Mouse (Mus musculus): ENCODE results near the gene Krtap6-2. TPM values are rescaled to one million over a fixed set of nuclear protein-coding genes. Genes with fewer than 3 reads are reported as not detected.

The Krtap6-2 gene
- not detected in 2 replicates for polyA plus RNA-seq (2014; fragmentation: Nextera tagmentation; extraction: Ambion mirVana)

GRCm38 (mm10) chr16:89420011-89420410 lies at the start of gene Krtap6-2:
Gene Krtap6-2 (minus strand): TSS chr16:89420111.
- WGBS, result 96% methylated on average over 3 of the region's 3 CpGs

GRCm38 (mm10) chr16:89461189-89461588 lies 41.3 kb upstream of the Krtap6-2 start:
- no peaks in the 10 kb centered on the region for H3K9me3 ChIP-seq (ENCODE audit: control insufficient read depth, low read length)
- WGBS, result 65% methylated on average over 5 of the region's 5 CpGs
- no peak overlapping the region for H3K27ac ChIP-seq
- no peak overlapping the region for H3K4me2 ChIP-seq (replicated peaks)
- no peaks in the 10 kb centered on the region for H3K36me3 ChIP-seq (replicated peaks; ENCODE audit: control insufficient read depth, insufficient read depth)
- no peaks in the 10 kb centered on the region for H3K27me3 ChIP-seq (ENCODE audit: control insufficient read depth, insufficient read depth, low read length)
- ATAC-seq (ENCODE audit: low FRiP score) (no peak), DNase-seq (ENCODE audit: low spot score) (no peak)
- no peak overlapping the region for H3K4me3 ChIP-seq (replicated peaks; ENCODE audit: low read length)
- H3K4me1 ChIP-seq (replicated peaks; ENCODE audit: control insufficient read depth, insufficient read depth, low read length), result no peaks in the 10 kb centered on the region
- no peak overlapping the region for H3K9ac ChIP-seq

More at GRCm38 (mm10) chr16:89420011-89420410, at the start of gene Krtap6-2:
- Histone ChIP-seq H3K27me3 (ENCODE audit: control insufficient read depth, insufficient read depth, low read length) (no peaks in the 10 kb centered on the region), H3K9me3 (ENCODE audit: control insufficient read depth, low read length) (no peaks in the 10 kb centered on the region), H3K36me3 (replicated peaks; ENCODE audit: control insufficient read depth, insufficient read depth) (no peaks in the 10 kb centered on the region), H3K9ac (no peak within 1 kb of the TSS), H3K27ac (no peak within 1 kb of the TSS), H3K4me1 (replicated peaks; ENCODE audit: control insufficient read depth, insufficient read depth, low read length) (no peaks in the 10 kb centered on the region), H3K4me2 (replicated peaks) (no peak within 1 kb of the TSS), H3K4me3 (replicated peaks; ENCODE audit: low read length) (no peak within 1 kb of the TSS)
- ATAC-seq (ENCODE audit: low FRiP score), result no peak
- DNase-seq (ENCODE audit: low spot score), result no peak

GRCm38 (mm10) chr16:89429586-89429985 lies 9.7 kb upstream of the Krtap6-2 start:
- DNase-seq (ENCODE audit: low spot score) (no peak), ATAC-seq (ENCODE audit: low FRiP score) (no peak)
- no peaks in the 10 kb centered on the region for H3K36me3 ChIP-seq (replicated peaks; ENCODE audit: control insufficient read depth, insufficient read depth)
- H3K4me1 ChIP-seq (replicated peaks; ENCODE audit: control insufficient read depth, insufficient read depth, low read length), result no peaks in the 10 kb centered on the region
- no peak overlapping the region for H3K27ac ChIP-seq
- H3K4me2 ChIP-seq (replicated peaks), result no peak overlapping the region
- H3K4me3 ChIP-seq (replicated peaks; ENCODE audit: low read length), result no peak overlapping the region
- H3K27me3 ChIP-seq (ENCODE audit: control insufficient read depth, insufficient read depth, low read length), result no peaks in the 10 kb centered on the region
- WGBS, result 84% methylated on average over 2 of the region's 2 CpGs
- no peak overlapping the region for H3K9ac ChIP-seq
- H3K9me3 ChIP-seq (ENCODE audit: control insufficient read depth, low read length), result 0 out of 2 replicates have a peak, but pooled peaks cover 5% of the 10 kb centered on the region

DNA sequence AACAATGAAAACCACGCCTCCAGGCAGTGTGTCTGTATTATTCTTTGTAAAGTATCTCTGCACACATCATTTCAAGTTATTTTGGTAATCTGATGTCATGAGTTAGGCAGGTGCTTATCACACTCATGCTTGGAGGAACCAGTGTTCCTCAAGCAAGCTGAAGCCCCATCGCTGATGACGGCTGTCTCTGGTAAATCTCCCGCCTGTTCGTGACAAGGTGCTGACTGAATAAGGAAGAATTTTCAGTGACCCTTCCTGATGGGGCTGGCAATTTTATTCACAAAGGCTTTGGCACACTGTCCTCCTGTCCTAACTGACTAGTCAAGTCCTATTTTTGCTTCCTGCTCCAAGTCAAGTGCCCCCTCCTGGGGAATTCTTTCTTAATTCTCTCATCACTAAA lies 5.4 kb upstream of the Krtap6-2 start:
- 94% methylated on average over 5 of the region's 5 CpGs for WGBS

DNA sequence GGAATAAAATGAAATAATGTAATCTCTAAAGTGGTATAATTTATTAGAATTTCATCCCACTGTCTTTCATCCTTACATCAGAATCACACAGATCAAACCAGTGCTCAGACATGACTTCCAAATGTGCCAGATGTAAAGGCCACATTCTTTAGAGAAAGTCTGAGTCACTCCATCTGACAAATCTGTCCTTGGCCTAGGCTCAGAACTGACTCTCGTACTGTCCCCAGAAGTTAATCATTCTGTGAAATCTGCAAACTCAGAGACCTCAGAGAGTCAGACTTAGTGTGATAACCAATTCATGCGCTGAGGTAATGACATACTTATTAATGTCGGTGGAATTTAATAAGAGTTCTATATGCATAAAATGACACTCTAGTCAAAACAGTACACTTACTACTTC lies 3.6 kb downstream of the Krtap6-2 start:
- Histone ChIP-seq H3K4me2 (replicated peaks) (no peak overlapping the region), H3K9me3 (ENCODE audit: control insufficient read depth, low read length) (no peaks in the 10 kb centered on the region), H3K4me1 (replicated peaks; ENCODE audit: control insufficient read depth, insufficient read depth, low read length) (no peaks in the 10 kb centered on the region), H3K36me3 (replicated peaks; ENCODE audit: control insufficient read depth, insufficient read depth) (no peaks in the 10 kb centered on the region), H3K9ac (no peak overlapping the region), H3K27ac (no peak overlapping the region), H3K27me3 (ENCODE audit: control insufficient read depth, insufficient read depth, low read length) (no peaks in the 10 kb centered on the region), H3K4me3 (replicated peaks; ENCODE audit: low read length) (no peak overlapping the region)
- DNase-seq (ENCODE audit: low spot score) (no peak), ATAC-seq (ENCODE audit: low FRiP score) (no peak)
- 90% methylated on average over 3 of the region's 3 CpGs for WGBS

More for the DNA sequence above, 5.4 kb upstream of the Krtap6-2 start:
- ATAC-seq (ENCODE audit: low FRiP score) (no peak), DNase-seq (ENCODE audit: low spot score) (no peak)
- no peaks in the 10 kb centered on the region for H3K36me3 ChIP-seq (replicated peaks; ENCODE audit: control insufficient read depth, insufficient read depth)
- H3K9ac ChIP-seq, result no peak overlapping the region
- no peak overlapping the region for H3K4me2 ChIP-seq (replicated peaks)
- no peaks in the 10 kb centered on the region for H3K4me1 ChIP-seq (replicated peaks; ENCODE audit: control insufficient read depth, insufficient read depth, low read length)
- 0 out of 2 replicates have a peak, but pooled peaks cover 5% of the 10 kb centered on the region for H3K9me3 ChIP-seq (ENCODE audit: control insufficient read depth, low read length)
- no peak overlapping the region for H3K27ac ChIP-seq
- no peaks in the 10 kb centered on the region for H3K27me3 ChIP-seq (ENCODE audit: control insufficient read depth, insufficient read depth, low read length)
- H3K4me3 ChIP-seq (replicated peaks; ENCODE audit: low read length), result no peak overlapping the region

DNA sequence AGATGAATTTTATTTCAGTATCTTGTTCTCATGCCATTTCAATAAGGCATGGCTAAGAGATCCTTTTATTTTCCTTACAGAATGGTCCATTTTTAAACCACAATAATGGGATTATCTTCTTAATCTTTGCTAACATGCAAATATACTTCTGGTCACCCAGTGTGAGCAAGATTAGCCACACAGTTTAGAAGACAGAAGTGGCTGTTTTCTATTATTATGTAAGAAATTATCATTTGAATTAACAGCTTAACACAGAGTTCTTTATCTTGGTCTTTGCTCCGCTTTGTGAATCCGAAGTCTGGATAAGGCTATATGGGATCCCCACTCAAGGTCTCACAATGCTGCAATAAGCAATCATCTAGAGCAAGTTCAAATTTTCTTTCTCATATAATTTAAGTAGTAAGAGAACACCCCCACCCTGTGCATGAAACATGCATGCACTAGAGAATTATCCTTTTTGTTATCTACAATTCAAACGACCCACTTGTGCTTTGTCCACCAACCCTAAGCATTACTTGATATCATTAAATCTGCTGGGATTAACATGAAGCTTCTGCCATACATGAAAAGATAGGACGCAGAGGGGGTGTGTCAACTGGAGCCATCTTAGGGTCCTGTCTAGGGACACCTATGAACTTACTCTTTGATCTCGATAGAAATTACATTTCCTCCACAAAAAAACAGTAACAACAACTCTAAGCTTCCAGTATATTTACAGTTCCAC lies 9.4 kb downstream of the Krtap6-2 start:
- no peak overlapping the region for H3K4me3 ChIP-seq (replicated peaks; ENCODE audit: low read length)
- no peaks in the 10 kb centered on the region for H3K4me1 ChIP-seq (replicated peaks; ENCODE audit: control insufficient read depth, insufficient read depth, low read length)
- H3K27ac ChIP-seq, result no peak overlapping the region
- no peak overlapping the region for H3K4me2 ChIP-seq (replicated peaks)
- H3K27me3 ChIP-seq (ENCODE audit: control insufficient read depth, insufficient read depth, low read length), result no peaks in the 10 kb centered on the region
- DNase-seq (ENCODE audit: low spot score) (no peak), ATAC-seq (ENCODE audit: low FRiP score) (no peak)
- no peaks in the 10 kb centered on the region for H3K9me3 ChIP-seq (ENCODE audit: control insufficient read depth, low read length)
- 65% methylated on average over 5 of the region's 5 CpGs for WGBS
- H3K9ac ChIP-seq, result no peak overlapping the region
- H3K36me3 ChIP-seq (replicated peaks; ENCODE audit: control insufficient read depth, insufficient read depth), result no peaks in the 10 kb centered on the region

DNA sequence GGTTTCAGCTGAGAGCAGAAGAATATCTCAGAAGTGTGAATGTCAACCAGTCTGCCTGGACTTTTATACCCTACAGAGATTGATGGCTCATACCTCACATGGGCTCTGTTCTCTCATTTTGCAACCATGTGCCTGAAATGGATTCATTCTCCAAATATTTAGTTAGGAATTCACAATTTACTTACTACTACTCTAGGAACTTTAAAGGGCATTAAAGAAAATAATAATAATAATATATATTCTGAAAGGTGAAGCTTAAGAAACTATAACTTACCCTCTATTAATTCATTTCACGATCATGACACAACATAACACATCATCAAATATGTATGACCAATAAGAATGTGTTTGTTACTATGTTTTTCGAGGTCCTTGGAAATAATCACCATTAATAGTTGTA lies 16.1 kb downstream of the Krtap6-2 start, which contains the start of gene Krtap21-1:
Gene Krtap21-1 (minus strand): TSS at position 101 of the 400 bp plus-strand sequence.
- H3K27me3 ChIP-seq (ENCODE audit: control insufficient read depth, insufficient read depth, low read length), result no peaks in the 10 kb centered on the region
- no peak within 1 kb of the TSS for H3K4me2 ChIP-seq (replicated peaks)
- ATAC-seq (ENCODE audit: low FRiP score), result no peak
- DNase-seq (ENCODE audit: low spot score), result no peak
- no peaks in the 10 kb centered on the region for H3K36me3 ChIP-seq (replicated peaks; ENCODE audit: control insufficient read depth, insufficient read depth)
- no peaks in the 10 kb centered on the region for H3K9me3 ChIP-seq (ENCODE audit: control insufficient read depth, low read length)
- no peak within 1 kb of the TSS for H3K4me3 ChIP-seq (replicated peaks; ENCODE audit: low read length)
- H3K9ac ChIP-seq, result no peak within 1 kb of the TSS
- WGBS, result 87% methylated on average over 2 of the region's 2 CpGs
- H3K27ac ChIP-seq, result no peak within 1 kb of the TSS
- H3K4me1 ChIP-seq (replicated peaks; ENCODE audit: control insufficient read depth, insufficient read depth, low read length), result no peaks in the 10 kb centered on the region

DNA sequence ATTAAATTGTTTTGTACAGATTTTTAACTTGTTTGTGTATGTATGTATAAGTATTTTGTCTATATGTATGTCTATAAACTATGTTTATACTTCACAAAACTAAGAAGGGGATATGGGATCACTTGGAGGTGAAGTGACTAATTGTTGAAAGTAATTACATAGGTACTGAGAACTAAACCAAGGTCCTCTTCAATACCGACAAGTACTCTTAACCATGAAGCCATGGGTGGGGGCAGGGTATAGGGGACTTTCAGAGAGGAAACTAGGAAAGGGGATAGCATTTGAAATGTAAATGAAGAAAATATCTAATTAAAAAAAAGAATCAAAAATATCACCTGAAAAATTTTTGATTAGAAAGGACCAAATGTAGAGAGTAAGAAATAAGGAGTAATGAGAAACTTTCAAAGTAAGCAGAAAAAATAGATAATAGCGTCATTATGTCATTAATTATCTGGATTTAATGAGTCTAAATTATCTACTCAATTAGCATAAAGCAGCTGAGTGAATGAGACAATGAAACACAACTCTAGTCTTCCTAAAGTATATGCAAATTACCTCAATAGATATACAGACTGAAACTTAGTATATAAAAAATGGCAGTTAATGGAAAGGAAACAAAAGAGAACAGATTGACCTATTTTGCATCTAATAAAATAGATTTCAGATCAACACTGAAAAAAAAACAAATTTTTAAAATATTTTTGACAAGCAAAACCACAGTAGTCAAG lies 47.0 kb downstream of the Krtap6-2 start:
- Histone ChIP-seq H3K4me3 (replicated peaks; ENCODE audit: low read length) (no peak overlapping the region), H3K9me3 (ENCODE audit: control insufficient read depth, low read length) (no peaks in the 10 kb centered on the region), H3K4me2 (replicated peaks) (no peak overlapping the region), H3K36me3 (replicated peaks; ENCODE audit: control insufficient read depth, insufficient read depth) (no peaks in the 10 kb centered on the region), H3K4me1 (replicated peaks; ENCODE audit: control insufficient read depth, insufficient read depth, low read length) (no peaks in the 10 kb centered on the region), H3K27me3 (ENCODE audit: control insufficient read depth, insufficient read depth, low read length) (no peaks in the 10 kb centered on the region), H3K27ac (no peak overlapping the region), H3K9ac (no peak overlapping the region)
- 66% methylated on average over 2 of the region's 2 CpGs for WGBS
- ATAC-seq (ENCODE audit: low FRiP score), result no peak
- DNase-seq (ENCODE audit: low spot score), result no peak

Data from hindbrain, embryonic 14.5 days (tissue).